Mouse (Mus musculus): ENCODE measurements around the gene Zswim3.

Zswim3 gene

DNA sequence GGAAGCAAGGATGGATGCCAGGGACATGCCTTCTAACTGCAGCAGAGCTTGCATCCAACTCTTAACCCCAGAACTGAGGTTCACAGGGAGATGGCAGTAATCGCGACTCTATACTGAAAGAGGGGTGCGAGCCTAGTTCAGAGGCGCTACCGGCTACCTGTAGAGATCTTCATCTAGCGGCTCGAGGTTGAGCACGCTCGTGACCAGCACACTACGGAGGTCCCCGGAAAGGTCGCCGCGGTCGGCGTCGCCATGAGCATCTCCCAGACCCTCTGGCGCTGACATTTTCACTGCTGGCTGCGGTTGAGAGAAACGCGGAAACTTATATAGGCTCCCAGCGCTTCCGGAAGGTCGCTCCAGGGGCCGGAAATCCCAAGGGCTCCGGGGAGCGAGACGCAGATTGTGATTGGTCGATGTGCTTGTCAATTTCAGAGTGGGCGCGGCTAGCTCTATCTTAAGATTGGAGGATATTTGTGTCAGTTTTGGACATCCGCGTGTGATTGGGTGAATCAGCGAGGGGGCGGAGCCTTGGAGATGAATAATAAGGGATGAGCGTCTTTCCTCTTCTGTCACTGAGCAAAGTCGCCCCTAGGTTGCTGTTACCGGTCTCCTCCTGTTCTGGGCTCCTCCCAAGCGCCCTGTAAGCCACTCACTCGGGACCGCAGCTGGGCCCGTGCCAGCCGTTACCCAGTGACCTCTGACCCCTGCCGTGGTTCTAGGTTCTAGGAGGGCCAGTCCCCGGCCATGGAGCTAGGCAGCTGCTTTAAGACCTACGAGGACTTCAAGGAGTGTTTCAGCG, at the start of gene Zswim3, which contains the start of gene Acot8:
Gene Zswim3 (plus strand): TSS at position 566 of the 799 bp plus-strand sequence.
Gene Acot8 (minus strand): TSS at position 350 of the 799 bp plus-strand sequence.
- DNase-seq (ENCODE audit: low spot score in 2 of 2) = peak; percentile 99

DNA sequence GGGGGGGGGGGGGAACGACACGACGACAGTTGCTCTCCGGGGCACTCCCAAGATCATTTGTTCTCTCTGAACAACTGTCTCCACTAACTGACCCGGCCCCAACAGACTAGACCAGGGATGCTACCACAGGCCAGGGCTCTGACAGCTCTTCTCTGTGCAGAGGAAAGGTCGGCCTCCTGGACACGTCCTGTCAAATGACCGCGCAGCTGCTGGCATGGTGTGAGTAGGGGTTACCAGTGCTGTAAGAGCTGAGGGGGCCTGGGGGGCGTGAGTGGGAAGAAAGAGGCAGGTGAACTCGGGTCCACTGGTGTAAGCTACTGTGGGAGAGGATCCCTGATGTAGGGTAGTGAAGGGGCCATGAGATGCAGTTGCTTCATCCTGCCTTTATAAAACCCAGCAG, 47.1 kb upstream of the Zswim3 start:
- DNase-seq (ENCODE audit: low spot score in 2 of 2) = no peak

DNA sequence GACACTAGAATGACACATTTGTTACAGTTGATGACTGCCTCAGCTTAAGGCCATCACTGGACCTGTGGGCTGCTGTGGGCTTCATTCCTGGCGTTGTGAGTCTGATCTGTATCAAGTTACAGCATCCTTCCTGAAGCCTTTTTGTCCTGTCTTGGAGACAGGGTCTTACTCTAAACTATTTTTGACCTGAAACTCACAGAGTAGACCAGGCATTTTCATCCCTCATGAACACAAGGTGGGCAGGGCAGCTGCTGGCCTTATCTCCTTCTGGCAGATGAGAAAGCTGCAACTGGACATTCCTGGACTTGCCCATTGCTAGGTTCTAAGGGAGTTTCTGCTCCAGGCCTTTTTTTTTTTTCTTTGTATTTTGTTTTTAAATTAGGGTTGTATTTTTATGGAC, 46.2 kb upstream of the Zswim3 start:
- DNase-seq (ENCODE audit: low spot score in 2 of 2) = no peak

GRCm38 (mm10) chr2:164760059-164760833, 44.7 kb upstream of the Zswim3 start:
- DNase-seq (ENCODE audit: low spot score in 2 of 2) = no peak

- no peak for DNase-seq (ENCODE audit: low spot score in 2 of 2)
Observed at GRCm38 (mm10) chr2:164761502-164761901, 43.4 kb upstream of the Zswim3 start.

DNA sequence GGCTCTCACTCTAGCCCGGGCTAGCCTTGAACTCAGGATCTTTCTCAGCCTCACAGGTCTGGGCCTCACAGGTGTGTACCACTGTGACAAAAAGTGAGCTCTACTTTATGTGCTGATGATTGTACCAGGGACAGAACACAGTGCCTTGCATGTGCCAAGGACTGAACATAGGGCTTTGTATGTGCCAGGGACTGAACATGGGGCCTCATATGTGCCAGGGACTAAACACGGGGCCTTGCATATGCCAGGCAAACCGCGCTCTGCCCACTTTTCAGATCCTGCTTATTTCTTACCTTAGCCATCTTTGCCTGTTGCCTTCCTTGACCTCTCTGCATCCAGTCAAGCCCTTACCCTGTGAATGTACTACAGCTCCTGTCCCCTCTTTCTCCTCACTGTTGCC, 42.9 kb upstream of the Zswim3 start:
- no peak for DNase-seq (ENCODE audit: low spot score in 2 of 2)

DNA sequence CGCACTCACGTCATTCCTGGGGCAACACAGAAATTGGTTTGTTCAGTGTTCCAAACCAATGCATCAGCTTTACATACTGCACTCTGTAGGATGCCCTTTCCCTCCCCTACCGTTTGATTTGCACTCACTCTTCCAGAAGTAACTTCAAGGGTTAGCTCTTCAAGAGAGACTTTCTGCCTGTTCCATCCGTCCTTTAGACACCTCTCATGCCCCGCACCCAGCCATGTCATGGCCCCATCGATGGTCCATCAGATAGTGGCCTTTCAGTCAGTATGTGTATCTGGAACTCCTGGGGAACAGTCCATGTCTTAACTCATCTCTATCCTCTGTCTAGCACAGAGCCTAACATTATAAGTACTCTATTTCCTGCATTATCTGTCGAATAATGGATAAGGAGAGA, 42.3 kb upstream of the Zswim3 start:
- no peak for DNase-seq (ENCODE audit: low spot score in 2 of 2)

- no peak for DNase-seq (ENCODE audit: low spot score in 2 of 2)
Observed at GRCm38 (mm10) chr2:164765841-164766240, 39.1 kb upstream of the Zswim3 start.

- DNase-seq (ENCODE audit: low spot score in 2 of 2) = no peak
Observed at GRCm38 (mm10) chr2:164767812-164768540, 36.9 kb upstream of the Zswim3 start.

DNA sequence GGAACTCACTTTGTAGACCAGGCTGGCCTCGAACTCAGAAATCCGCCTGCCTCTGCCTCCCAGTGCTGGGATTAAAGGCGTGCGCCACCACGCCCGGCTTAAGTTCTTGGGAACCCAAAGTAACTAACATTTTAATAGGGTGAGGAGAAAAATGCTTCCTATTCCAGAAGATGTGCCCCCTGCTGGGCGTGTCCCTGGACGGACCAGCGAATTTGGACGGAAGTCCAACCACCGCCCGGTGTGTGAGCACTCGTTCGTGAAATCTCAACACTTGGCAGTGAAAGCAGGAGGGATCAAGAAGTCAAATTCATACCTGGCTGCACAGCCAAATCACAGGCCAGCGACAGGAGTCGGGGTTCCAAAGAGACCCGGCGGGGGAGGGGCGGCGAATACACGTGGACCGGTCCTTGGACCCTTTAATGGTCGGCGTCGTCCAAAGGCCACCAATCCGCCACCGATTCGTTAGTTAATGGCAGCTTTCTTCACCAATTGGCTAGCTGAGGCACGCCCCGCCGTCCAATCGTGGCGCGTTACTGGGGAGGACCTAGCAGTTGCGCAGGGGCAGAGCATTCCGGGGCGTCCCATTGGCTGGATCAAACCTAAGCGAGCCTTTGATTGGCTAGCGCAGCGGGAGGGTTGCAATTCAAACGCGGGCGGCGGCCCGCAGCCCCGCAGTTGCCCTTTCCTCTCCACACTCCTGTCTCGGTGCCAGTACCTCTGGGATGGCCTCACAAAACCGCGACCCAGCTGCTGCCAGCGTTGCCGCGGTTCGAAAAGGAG, 35.5 kb upstream of the Zswim3 start, which contains the start of gene Ube2c:
Gene Ube2c (plus strand): TSS at position 641 of the 780 bp plus-strand sequence.
- DNase-seq (ENCODE audit: low spot score in 2 of 2) = peak; percentile 99

- no peak for DNase-seq (ENCODE audit: low spot score in 2 of 2)
Observed at GRCm38 (mm10) chr2:164770279-164770678, 34.6 kb upstream of the Zswim3 start.

DNA sequence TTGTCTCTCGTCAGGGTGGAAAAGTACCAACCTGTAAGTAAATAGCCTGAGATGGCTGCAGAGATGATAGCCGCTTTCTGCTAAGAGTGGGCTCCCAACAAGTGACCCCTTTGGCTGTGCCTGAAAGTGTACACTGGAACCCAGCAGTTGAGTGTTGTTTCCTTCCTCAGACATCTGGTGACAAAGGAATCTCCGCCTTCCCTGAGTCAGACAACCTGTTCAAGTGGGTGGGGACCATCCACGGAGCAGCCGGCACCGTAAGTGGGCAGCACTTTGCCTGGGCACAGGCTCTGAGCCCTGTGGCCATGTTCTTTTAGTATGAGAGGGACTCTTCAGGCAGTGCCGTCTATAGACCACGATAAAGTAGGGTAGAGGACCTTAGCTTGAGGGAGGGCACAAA, 33.8 kb upstream of the Zswim3 start:
- no peak for DNase-seq (ENCODE audit: low spot score in 2 of 2)

GRCm38 (mm10) chr2:164773229-164773988, 31.5 kb upstream of the Zswim3 start:
- DNase-seq (ENCODE audit: low spot score in 2 of 2) = no peak

- DNase-seq (ENCODE audit: low spot score in 2 of 2) = no peak
Observed at GRCm38 (mm10) chr2:164773989-164774364, 30.9 kb upstream of the Zswim3 start.

DNA sequence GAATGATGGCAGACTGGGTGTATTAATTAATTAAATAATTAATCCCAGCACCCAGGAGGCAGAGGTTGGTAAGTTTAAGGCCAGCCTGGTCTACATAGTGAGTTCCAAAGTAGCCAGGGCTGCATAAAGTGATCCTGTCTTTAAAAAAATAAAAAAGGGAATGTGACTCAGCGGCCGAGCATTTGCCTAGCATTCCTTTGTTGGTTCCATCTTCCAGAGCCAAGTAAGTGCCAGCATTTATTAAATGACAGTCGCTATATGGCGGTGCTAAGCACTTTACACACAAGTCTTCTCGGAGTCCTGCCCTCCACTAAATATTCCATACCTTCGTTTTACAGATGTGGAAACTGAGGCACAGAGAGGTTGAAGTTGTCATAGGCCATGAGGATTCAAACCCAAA, 28.8 kb upstream of the Zswim3 start:
- no peak for DNase-seq (ENCODE audit: low spot score in 2 of 2)

- DNase-seq (ENCODE audit: low spot score in 2 of 2) = no peak
Observed at GRCm38 (mm10) chr2:164776801-164777200, 28.1 kb upstream of the Zswim3 start.

- DNase-seq (ENCODE audit: low spot score in 2 of 2) = no peak
Observed at GRCm38 (mm10) chr2:164777246-164778014, 27.5 kb upstream of the Zswim3 start.

- no peak for DNase-seq (ENCODE audit: low spot score in 2 of 2)
Observed at GRCm38 (mm10) chr2:164778015-164778287, 26.9 kb upstream of the Zswim3 start.

DNA sequence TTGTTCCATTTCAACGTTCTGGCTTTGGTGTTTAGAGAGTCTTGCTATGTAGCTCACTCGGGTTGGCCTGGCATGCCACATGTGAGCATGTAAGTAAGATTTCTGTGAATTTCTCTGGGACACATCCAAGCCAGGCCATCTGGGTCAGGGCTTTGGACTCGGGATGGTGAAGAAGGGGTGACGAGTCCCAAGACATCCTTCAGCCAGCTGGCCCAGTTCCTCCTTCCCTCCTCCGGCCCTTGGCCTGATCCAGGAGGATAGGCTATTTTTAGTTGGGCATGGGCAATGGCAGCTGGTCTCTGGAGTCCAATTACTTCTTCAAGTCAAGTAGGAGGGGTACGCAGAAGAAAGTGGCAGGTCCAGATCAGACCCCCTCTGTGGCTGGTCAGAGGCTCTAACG, 26.1 kb upstream of the Zswim3 start:
- no peak for DNase-seq (ENCODE audit: low spot score in 2 of 2)

GRCm38 (mm10) chr2:164779481-164780086, 25.3 kb upstream of the Zswim3 start, which contains the start of gene Tnnc2:
TSS of gene Tnnc2 (minus strand) at chr2:164779967.
- DNase-seq (ENCODE audit: low spot score in 2 of 2) = no peak
